Comparison of ENCODE assay signal across 7 mouse cellular contexts in genomic region chr7:96915452-96916105, GRCm38 (mm10). TPM values are rescaled to one million over a fixed set of nuclear protein-coding genes. Genes with fewer than 3 reads are reported as not detected.
DNase-seq lines count a peak whose midpoint lies in the region; TF ChIP-seq lines count a peak whose summit lies in the region.

No protein-coding gene starts in this region.

- intact Hi-C loops in heart, postnatal 36 days (cut with DNase I): loop anchor here (1.0 to 10.0 kb wide), 4 partner anchors 396 to 1428 kb away; no protein-coding TSS in a partner anchor

- H3K9ac ChIP-seq in ES-E14 (ENCODE audit: insufficient read depth, low read depth, low read length, poor library complexity, severe bottlenecking): no peak overlapping the region

- 2% methylated on average over 2 of the region's 2 CpGs for WGBS in embryonic facial prominence, embryonic 10.5 days

- DNase-seq in ES-E14 (ENCODE audit: low read depth, low spot score): peak; percentile 70
- peak; percentile 67 for DNase-seq in adrenal gland, postnatal 14 days
- peak; percentile 67 for DNase-seq in embryonic facial prominence, embryonic 10.5 days (ENCODE audit: low spot score)
- peak; percentile 37 to 48 for DNase-seq in heart, postnatal 36 days
- peak; percentile 55 to 72 for DNase-seq in kidney, postnatal 25 days
- peak; percentile 72 for DNase-seq in lung, postnatal 10 days
- DNase-seq in retina, postnatal 7 days (ENCODE audit: low read depth, low spot score): peak; percentile 73

- H3K36me3 ChIP-seq in ES-E14 (ENCODE audit: control insufficient read depth, insufficient read depth, low read length, poor library complexity, severe bottlenecking): no peaks in the 10 kb centered on the region
- no peaks in the 10 kb centered on the region for H3K36me3 ChIP-seq in embryonic facial prominence, embryonic 10.5 days (replicated peaks)

- no peaks in the 10 kb centered on the region for H3K4me1 ChIP-seq in ES-E14 (ENCODE audit: control insufficient read depth in 2 of 2, insufficient read depth in 2 of 2, low read length in 2 of 2, poor library complexity in 1 of 2)
- peaks cover 37% of the 10 kb centered on the region for H3K4me1 ChIP-seq in embryonic facial prominence, embryonic 10.5 days

- H3K27me3 ChIP-seq in embryonic facial prominence, embryonic 10.5 days (replicated peaks; ENCODE audit: low read depth, poor library complexity, severe bottlenecking): 0 out of 2 replicates have a peak, but pooled peaks cover 5% of the 10 kb centered on the region

- no peaks in the 10 kb centered on the region for H3K9me3 ChIP-seq in ES-E14 (ENCODE audit: control insufficient read depth, insufficient read depth, low read depth, low read length)
- no peaks in the 10 kb centered on the region for H3K9me3 ChIP-seq in embryonic facial prominence, embryonic 10.5 days

- H3K4me3 ChIP-seq in ES-E14 (ENCODE audit: insufficient read depth in 1 of 2, low read depth in 1 of 2, low read length in 2 of 2, poor library complexity in 1 of 2, severe bottlenecking in 1 of 2): no peak overlapping the region
- no peak overlapping the region for H3K4me3 ChIP-seq in embryonic facial prominence, embryonic 10.5 days

- in situ Hi-C loops in ES-E14 (cut with MboI; ENCODE audit: low sequenced_read_pairs in 2 of 2, unreplicated experiment in 2 of 2): loop anchor here in 1 of 2 experiments (5.0 to 25.0 kb wide), 4 partner anchors 148 to 1053 kb away; no protein-coding TSS in a partner anchor

- no peak overlapping the region for H3K27ac ChIP-seq in ES-E14 (ENCODE audit: insufficient read depth, low read depth, low read length, poor library complexity, severe bottlenecking)
- H3K27ac ChIP-seq in embryonic facial prominence, embryonic 10.5 days (replicated peaks): no peak overlapping the region

TF ChIP-seq in ES-E14, 5 proteins besides CTCF, POLR2A, EP300 and RAD21:
- no peak for TF ChIP-seq HCFC1 (IDR thresholded peaks at IDR 0.05; ENCODE audit: borderline replicate concordance, insufficient read depth, low read length)
- TF ChIP-seq ZC3H11A (IDR thresholded peaks at IDR 0.05; ENCODE audit: borderline replicate concordance, low read depth, low read length): peak; percentile 91
- no peak for TF ChIP-seq CHD2 (IDR thresholded peaks at IDR 0.05; ENCODE audit: low read depth, low read length)

RNA-seq across cellular contexts. Expression of gene Nars2, which starts 35.7 kb away (rescaled TPM):
- total RNA-seq in ES-E14 (2012; rRNA removed): 9.0 and 11.5 TPM in 2 replicates
- 19.3 and 23.8 TPM in 2 replicates for total RNA-seq in adrenal gland, postnatal 14 days (2021)
- 26.3 and 26.5 TPM in 2 replicates for polyA plus RNA-seq in embryonic facial prominence, embryonic 10.5 days (2016; fragmentation: Nextera tagmentation; extraction: Ambion mirVana)
- total RNA-seq in heart, postnatal 36 days (2021): 10 to 100 TPM; 16.4 to 18.7 TPM
